Mouse (Mus musculus): ENCODE measurements around the gene Tle3. TPM values are rescaled to one million over a fixed set of nuclear protein-coding genes. Genes with fewer than 3 reads are reported as not detected.

Gene Tle3
- total and polyA plus RNA-seq, 2 experiments = 2.4 to 14.8 TPM

DNA sequence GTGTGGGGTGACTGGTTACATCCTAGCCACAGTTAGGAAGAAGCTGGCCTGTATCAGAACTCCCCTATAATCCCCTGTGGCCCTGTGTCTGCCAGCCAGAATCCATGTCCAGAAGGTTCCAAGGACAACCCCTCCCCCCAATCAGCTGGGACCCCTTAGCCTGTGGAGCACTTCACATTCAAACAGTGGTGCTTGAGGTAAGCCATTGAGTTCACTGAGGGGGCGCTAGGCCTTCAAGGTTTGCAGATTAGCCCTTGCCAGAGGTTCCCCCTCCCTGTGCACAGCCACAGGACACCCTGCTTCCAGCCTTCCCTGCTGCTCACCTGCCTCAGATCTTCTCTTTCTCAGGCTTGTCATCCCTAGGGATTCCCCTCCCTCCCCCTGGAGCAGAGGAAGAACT, 34.2 kb downstream of the Tle3 start:
- Histone ChIP-seq H3K4me3 (ENCODE audit: insufficient read depth, low read depth, low read length) (no peak overlapping the region), H3K27ac (replicated peaks; ENCODE audit: insufficient read depth, low read depth, low read length) (no peak overlapping the region), H3K79me2 (ENCODE audit: control insufficient read depth, insufficient read depth, low read length) (no peaks in the 10 kb centered on the region), H3K4me1 (ENCODE audit: control insufficient read depth, insufficient read depth, low read length) (no peaks in the 10 kb centered on the region), H3K36me3 (ENCODE audit: control insufficient read depth, insufficient read depth, low read length) (peaks cover 18% of the 10 kb centered on the region), H3K27me3 (ENCODE audit: control insufficient read depth, insufficient read depth, low read length) (no peaks in the 10 kb centered on the region), H3K9ac (ENCODE audit: low read depth, low read length) (no peak overlapping the region)
- no peak for TF ChIP-seq POLR2A (IDR thresholded peaks at IDR 0.05; ENCODE audit: extremely low read depth, insufficient read depth, low read length)
- no peak for TF ChIP-seq CTCF (IDR thresholded peaks at IDR 0.05; ENCODE audit: low read depth, low read length)
- WGBS = 100% methylated on average over 1 of the region's 1 CpGs
- DNase-seq (ENCODE audit: extremely low read depth, low read depth, low spot score) = no peak

GRCm38 (mm10) chr9:61409046-61409445, 36.9 kb downstream of the Tle3 start:
- WGBS = 87% methylated on average over 8 of the region's 8 CpGs
- no peak for DNase-seq (ENCODE audit: extremely low read depth, low read depth, low spot score)
- peaks cover 19% of the 10 kb centered on the region for H3K36me3 ChIP-seq (ENCODE audit: control insufficient read depth, insufficient read depth, low read length)

DNA sequence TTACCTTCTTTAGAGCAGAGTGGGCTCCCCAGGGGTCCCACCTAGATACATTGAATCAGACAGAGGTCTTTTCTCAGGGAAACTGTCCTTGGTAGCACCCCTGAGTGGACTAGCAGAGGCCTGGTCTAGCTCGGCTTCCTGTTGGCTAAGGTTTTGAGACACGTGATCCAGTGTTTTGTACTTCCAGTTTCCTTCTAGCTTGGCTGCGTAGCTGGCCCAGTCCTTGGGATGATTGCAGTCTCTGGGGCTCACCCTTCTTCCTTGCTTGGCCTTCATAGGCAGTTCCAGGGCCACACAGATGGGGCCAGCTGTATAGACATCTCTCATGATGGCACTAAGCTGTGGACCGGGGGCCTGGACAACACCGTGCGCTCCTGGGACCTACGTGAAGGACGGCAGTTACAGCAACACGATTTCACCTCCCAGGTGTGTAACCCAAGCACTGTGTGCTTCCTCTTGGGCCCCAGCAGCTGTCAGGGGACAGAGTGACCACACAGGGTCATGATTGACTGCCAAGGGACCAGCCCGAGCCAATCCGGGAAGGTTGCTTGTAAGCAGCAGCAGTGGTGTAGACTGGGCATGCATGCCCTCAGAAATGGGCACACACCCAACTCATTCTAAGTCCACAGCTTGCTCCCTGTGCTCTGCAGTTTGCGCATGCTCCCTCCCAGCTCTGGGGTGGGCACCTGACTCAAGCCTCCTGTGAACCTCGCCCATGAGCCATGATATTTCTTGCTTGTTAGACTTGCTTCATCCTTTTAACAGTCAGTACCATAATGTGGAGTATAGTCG, 41.7 kb downstream of the Tle3 start:
- H3K9ac ChIP-seq (ENCODE audit: low read depth, low read length) = no peak overlapping the region
- H3K36me3 ChIP-seq (ENCODE audit: control insufficient read depth, insufficient read depth, low read length) = peaks cover 25% of the 10 kb centered on the region
- no peaks in the 10 kb centered on the region for H3K4me1 ChIP-seq (ENCODE audit: control insufficient read depth, insufficient read depth, low read length)
- H3K79me2 ChIP-seq (ENCODE audit: control insufficient read depth, insufficient read depth, low read length) = no peaks in the 10 kb centered on the region
- H3K27me3 ChIP-seq (ENCODE audit: control insufficient read depth, insufficient read depth, low read length) = no peaks in the 10 kb centered on the region
- no peak for DNase-seq (ENCODE audit: extremely low read depth, low read depth, low spot score)
- no peak overlapping the region for H3K4me3 ChIP-seq (ENCODE audit: insufficient read depth, low read depth, low read length)
- no peak overlapping the region for H3K27ac ChIP-seq (replicated peaks; ENCODE audit: insufficient read depth, low read depth, low read length)
- 92% methylated on average over 14 of the region's 14 CpGs for whole genome bisulfite sequencing
- TF ChIP-seq POLR2A (IDR thresholded peaks at IDR 0.05; ENCODE audit: extremely low read depth, insufficient read depth, low read length) (no peak), CTCF (IDR thresholded peaks at IDR 0.05; ENCODE audit: low read depth, low read length) (no peak)

More at GRCm38 (mm10) chr9:61409046-61409445, 36.9 kb downstream of the Tle3 start:
- H3K4me1 ChIP-seq (ENCODE audit: control insufficient read depth, insufficient read depth, low read length) = no peaks in the 10 kb centered on the region
- TF ChIP-seq POLR2A (IDR thresholded peaks at IDR 0.05; ENCODE audit: extremely low read depth, insufficient read depth, low read length) = no peak
- TF ChIP-seq CTCF (IDR thresholded peaks at IDR 0.05; ENCODE audit: low read depth, low read length) = no peak
- no peak overlapping the region for H3K4me3 ChIP-seq (ENCODE audit: insufficient read depth, low read depth, low read length)
- no peak overlapping the region for H3K9ac ChIP-seq (ENCODE audit: low read depth, low read length)
- H3K27ac ChIP-seq (replicated peaks; ENCODE audit: insufficient read depth, low read depth, low read length) = no peak overlapping the region
- no peaks in the 10 kb centered on the region for H3K79me2 ChIP-seq (ENCODE audit: control insufficient read depth, insufficient read depth, low read length)
- H3K27me3 ChIP-seq (ENCODE audit: control insufficient read depth, insufficient read depth, low read length) = no peaks in the 10 kb centered on the region

- no peak for TF ChIP-seq POLR2A (IDR thresholded peaks at IDR 0.05; ENCODE audit: extremely low read depth, insufficient read depth, low read length)
- no peak for TF ChIP-seq CTCF (IDR thresholded peaks at IDR 0.05; ENCODE audit: low read depth, low read length)
- H3K4me1 ChIP-seq (ENCODE audit: control insufficient read depth, insufficient read depth, low read length) = no peaks in the 10 kb centered on the region
- H3K27ac ChIP-seq (replicated peaks; ENCODE audit: insufficient read depth, low read depth, low read length) = no peak overlapping the region
- WGBS = 81% methylated on average over 9 of the region's 9 CpGs
- H3K36me3 ChIP-seq (ENCODE audit: control insufficient read depth, insufficient read depth, low read length) = peaks cover 14% of the 10 kb centered on the region
- no peaks in the 10 kb centered on the region for H3K27me3 ChIP-seq (ENCODE audit: control insufficient read depth, insufficient read depth, low read length)
- no peak overlapping the region for H3K4me3 ChIP-seq (ENCODE audit: insufficient read depth, low read depth, low read length)
- DNase-seq (ENCODE audit: extremely low read depth, low read depth, low spot score) = no peak
- H3K9ac ChIP-seq (ENCODE audit: low read depth, low read length) = no peak overlapping the region
- H3K79me2 ChIP-seq (ENCODE audit: control insufficient read depth, insufficient read depth, low read length) = no peaks in the 10 kb centered on the region
Measured at GRCm38 (mm10) chr9:61416571-61416970, 44.4 kb downstream of the Tle3 start.

- H3K4me3 ChIP-seq (ENCODE audit: insufficient read depth, low read depth, low read length) = no peak overlapping the region
- peak; percentile 74 for DNase-seq (ENCODE audit: extremely low read depth, low read depth, low spot score)
- peaks cover 6% of the 10 kb centered on the region; the same call in 1 of the 2 replicates for H3K4me1 ChIP-seq (ENCODE audit: control insufficient read depth, insufficient read depth, low read length)
- H3K36me3 ChIP-seq (ENCODE audit: control insufficient read depth, insufficient read depth, low read length) = peaks cover 7% of the 10 kb centered on the region; the same call in 1 of the 2 replicates
- H3K27me3 ChIP-seq (ENCODE audit: control insufficient read depth, insufficient read depth, low read length) = no peaks in the 10 kb centered on the region
- H3K79me2 ChIP-seq (ENCODE audit: control insufficient read depth, insufficient read depth, low read length) = no peaks in the 10 kb centered on the region
- no peak overlapping the region for H3K27ac ChIP-seq (replicated peaks; ENCODE audit: insufficient read depth, low read depth, low read length)
- TF ChIP-seq POLR2A (IDR thresholded peaks at IDR 0.05; ENCODE audit: extremely low read depth, insufficient read depth, low read length) (no peak), CTCF (IDR thresholded peaks at IDR 0.05; ENCODE audit: low read depth, low read length) (no peak)
- 21% methylated on average over 3 of the region's 3 CpGs for WGBS
- no peak overlapping the region for H3K9ac ChIP-seq (ENCODE audit: low read depth, low read length)
Measured at GRCm38 (mm10) chr9:61421626-61422025, 49.5 kb downstream of the Tle3 start.

DNA sequence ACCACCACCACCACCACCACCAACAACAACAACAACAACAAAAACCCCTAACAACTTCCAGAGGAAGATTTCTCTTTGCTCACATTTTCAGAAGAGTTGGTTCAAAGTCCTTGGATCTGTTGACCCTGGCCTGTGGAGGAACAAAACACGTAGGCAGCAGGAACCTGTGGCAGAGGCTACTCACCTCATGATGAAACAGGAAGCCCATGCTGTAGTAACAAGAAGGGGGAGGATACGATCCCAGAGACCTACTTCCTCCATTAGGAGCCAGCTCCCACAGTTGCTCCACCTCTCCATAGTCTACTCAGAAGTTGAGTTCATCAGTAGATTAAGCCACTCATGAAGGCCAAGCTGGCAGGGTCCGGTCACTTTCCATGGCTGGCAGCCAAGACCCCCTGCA, 52.1 kb downstream of the Tle3 start:
- no peaks in the 10 kb centered on the region for H3K79me2 ChIP-seq (ENCODE audit: control insufficient read depth, insufficient read depth, low read length)
- WGBS = 42% methylated on average over 3 of the region's 3 CpGs
- H3K9ac ChIP-seq (ENCODE audit: low read depth, low read length) = no peak overlapping the region
- no peaks in the 10 kb centered on the region for H3K27me3 ChIP-seq (ENCODE audit: control insufficient read depth, insufficient read depth, low read length)
- TF ChIP-seq CTCF (IDR thresholded peaks at IDR 0.05; ENCODE audit: low read depth, low read length) = no peak
- no peak for TF ChIP-seq POLR2A (IDR thresholded peaks at IDR 0.05; ENCODE audit: extremely low read depth, insufficient read depth, low read length)
- H3K4me3 ChIP-seq (ENCODE audit: insufficient read depth, low read depth, low read length) = no peak overlapping the region
- peak; percentile 27 for DNase-seq (ENCODE audit: extremely low read depth, low read depth, low spot score)
- H3K4me1 ChIP-seq (ENCODE audit: control insufficient read depth, insufficient read depth, low read length) = peaks cover 6% of the 10 kb centered on the region; the same call in 1 of the 2 replicates
- no peaks in the 10 kb centered on the region for H3K36me3 ChIP-seq (ENCODE audit: control insufficient read depth, insufficient read depth, low read length)
- no peak overlapping the region for H3K27ac ChIP-seq (replicated peaks; ENCODE audit: insufficient read depth, low read depth, low read length)

Data from liver, adult 2 months (tissue).